Mouse (Mus musculus): ENCODE results near the gene Meox1. TPM values are rescaled to one million over a fixed set of nuclear protein-coding genes. Genes with fewer than 3 reads are reported as not detected.

Meox1 gene
- total and polyA plus RNA-seq, 3 experiments: not detected

DNA sequence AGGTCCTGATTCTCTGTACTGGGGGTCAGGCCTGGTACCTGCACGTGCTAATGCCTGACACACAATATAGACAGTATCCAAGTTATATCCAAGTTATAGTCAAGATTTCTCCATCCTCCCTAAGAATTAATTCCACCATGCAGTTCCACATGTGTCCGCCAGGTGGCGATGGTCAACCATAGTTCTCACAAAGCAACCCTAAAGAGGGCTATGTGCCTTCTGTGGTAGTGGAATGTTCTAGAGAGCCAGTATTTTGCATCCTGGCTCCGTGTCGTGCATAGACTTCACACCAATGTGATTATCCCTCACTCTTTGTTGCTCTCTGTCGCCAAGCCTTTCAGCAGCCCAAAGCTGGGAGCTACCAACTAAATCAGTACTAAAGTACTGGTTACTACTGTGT is 25.5 kb upstream of the Meox1 start (continued):
- no peak for TF ChIP-seq GATA1 (IDR thresholded peaks at IDR 0.05; ENCODE audit: low read depth, low read length)

DNA sequence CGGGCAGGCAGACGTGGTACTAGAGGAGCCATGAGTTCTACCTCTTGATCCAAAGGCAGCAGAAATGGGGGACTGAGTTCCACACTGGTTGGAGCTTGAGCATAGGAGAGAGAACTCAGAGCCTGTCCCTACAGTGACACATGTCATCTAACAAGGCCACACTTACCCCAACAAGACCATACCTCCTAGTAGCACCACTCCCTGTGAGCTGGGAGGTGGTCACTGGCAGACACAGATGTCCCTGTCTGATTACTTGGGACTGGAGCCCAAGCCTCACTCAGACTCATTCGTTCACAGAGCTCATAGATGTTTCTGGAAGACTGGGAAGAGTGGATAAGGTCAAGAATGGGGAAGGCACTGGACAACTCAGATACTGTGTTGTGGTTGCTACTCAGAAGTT is 24.4 kb upstream of the Meox1 start:
- no peaks in the 10 kb centered on the region for H3K36me3 ChIP-seq (ENCODE audit: control insufficient read depth in 1 of 2, insufficient read depth in 2 of 2, low read length in 2 of 2)
- no peak for TF ChIP-seq UBTF (IDR thresholded peaks at IDR 0.05; ENCODE audit: borderline replicate concordance, insufficient read depth, low read depth, low read length)
- TF ChIP-seq TAL1 (IDR thresholded peaks at IDR 0.05; ENCODE audit: low read length): no peak
- no peak for TF ChIP-seq CHD2 (IDR thresholded peaks at IDR 0.05; ENCODE audit: low read length)
- TF ChIP-seq MAX (IDR thresholded peaks at IDR 0.05; ENCODE audit: low read length): no peak
- no peak for TF ChIP-seq TBP (IDR thresholded peaks at IDR 0.05; ENCODE audit: low read depth, low read length)
- TF ChIP-seq USF2 (IDR thresholded peaks at IDR 0.05; ENCODE audit: borderline replicate concordance in 1 of 2, insufficient read depth in 1 of 2, low read depth in 1 of 2, low read length in 2 of 2): no peak
- TF ChIP-seq MEF2A (IDR thresholded peaks at IDR 0.05; ENCODE audit: extremely low read depth, insufficient replicate concordance, low read depth, low read length, poor library complexity, severe bottlenecking): no peak
- TF ChIP-seq MAFK (IDR thresholded peaks at IDR 0.05; ENCODE audit: borderline replicate concordance, low read depth, low read length): no peak
- no peak for TF ChIP-seq SIN3A (IDR thresholded peaks at IDR 0.05; ENCODE audit: low read length)
- no peak for TF ChIP-seq ETS1 (IDR thresholded peaks at IDR 0.05; ENCODE audit: low read depth, low read length)
- no peak overlapping the region for H3K4me3 ChIP-seq (ENCODE audit: control insufficient read depth in 1 of 2, insufficient read depth in 1 of 2, low read depth in 2 of 2, low read length in 2 of 2)
- H3K9me3 ChIP-seq (replicated peaks; ENCODE audit: insufficient read depth, low read length): no peaks in the 10 kb centered on the region
- H3K27me3 ChIP-seq (ENCODE audit: control insufficient read depth in 1 of 2, insufficient read depth in 2 of 2, low read length in 2 of 2): peaks cover 2 to 6% of the 10 kb centered on the region in 2 experiments
- no peaks in the 10 kb centered on the region for H3K4me1 ChIP-seq (ENCODE audit: control insufficient read depth in 1 of 2, insufficient read depth in 2 of 2, low read length in 2 of 2)
- no peak overlapping the region for H3K9ac ChIP-seq (ENCODE audit: control insufficient read depth, low read depth, low read length, poor library complexity, severe bottlenecking)
- H3K27ac ChIP-seq (ENCODE audit: control insufficient read depth, low read depth, low read length): no peak overlapping the region
- H3K79me2 ChIP-seq (ENCODE audit: control insufficient read depth, insufficient read depth, low read length, poor library complexity): no peaks in the 10 kb centered on the region
- DNase-seq (ENCODE audit: low read depth, low spot score): no peak

DNA sequence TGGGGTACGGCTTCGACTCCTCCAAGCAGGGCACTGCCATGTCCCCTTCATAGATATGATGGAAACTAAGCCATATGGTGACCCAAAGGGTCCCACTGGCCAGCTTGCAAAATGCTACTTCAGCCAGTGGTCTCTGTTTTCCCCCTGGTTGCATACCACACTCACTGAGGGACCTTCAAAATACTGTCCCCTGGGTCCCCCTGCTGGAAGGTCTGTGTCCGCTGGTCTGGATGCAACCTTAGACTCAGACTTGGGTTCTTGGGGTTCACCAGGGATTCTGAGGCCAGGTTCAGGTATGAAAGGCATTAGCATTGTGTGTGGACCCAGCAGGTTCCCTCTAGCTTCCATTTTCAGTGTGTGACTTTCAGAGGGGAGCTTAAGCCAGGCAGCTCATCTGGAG is 22.6 kb upstream of the Meox1 start:
- H3K4me3 ChIP-seq (ENCODE audit: control insufficient read depth in 1 of 2, insufficient read depth in 1 of 2, low read depth in 2 of 2, low read length in 2 of 2): no peak overlapping the region
- no peaks in the 10 kb centered on the region for H3K36me3 ChIP-seq (ENCODE audit: control insufficient read depth in 1 of 2, insufficient read depth in 2 of 2, low read length in 2 of 2)
- no peaks in the 10 kb centered on the region for H3K4me1 ChIP-seq (ENCODE audit: control insufficient read depth in 1 of 2, insufficient read depth in 2 of 2, low read length in 2 of 2)
- no peak for DNase-seq (ENCODE audit: low read depth, low spot score)
- H3K79me2 ChIP-seq (ENCODE audit: control insufficient read depth, insufficient read depth, low read length, poor library complexity): no peaks in the 10 kb centered on the region
- TF ChIP-seq GABPA (IDR thresholded peaks at IDR 0.05; ENCODE audit: low read depth, low read length) (no peak), TAL1 (IDR thresholded peaks at IDR 0.05; ENCODE audit: low read length) (no peak), RAD21 (IDR thresholded peaks at IDR 0.05; ENCODE audit: low read depth, low read length) (no peak), POLR2AphosphoS2 (IDR thresholded peaks at IDR 0.05; ENCODE audit: low read length) (no peak), CTCF (IDR thresholded peaks at IDR 0.05 in 2 of 3, conservative IDR thresholded peaks at IDR 0.05 in 1 of 3; ENCODE audit: control insufficient read depth in 1 of 3, insufficient read depth in 1 of 3, low read depth in 2 of 3, low read length in 3 of 3, poor library complexity in 1 of 3, severe bottlenecking in 1 of 3) (peak in 2 of 3 experiments; percentile 9 to 32; a peak in 2 of 6 replicates)
- H3K9ac ChIP-seq (ENCODE audit: control insufficient read depth, low read depth, low read length, poor library complexity, severe bottlenecking): no peak overlapping the region
- H3K27ac ChIP-seq (ENCODE audit: control insufficient read depth, low read depth, low read length): no peak overlapping the region
- no peaks in the 10 kb centered on the region for H3K9me3 ChIP-seq (replicated peaks; ENCODE audit: insufficient read depth, low read length)
- peaks cover 2 to 6% of the 10 kb centered on the region in 2 experiments for H3K27me3 ChIP-seq (ENCODE audit: control insufficient read depth in 1 of 2, insufficient read depth in 2 of 2, low read length in 2 of 2)
